Mouse (Mus musculus) testis, postnatal 10 days (tissue): ENCODE data around the gene Me1.

Source experiments
- DNase-seq: peaks from one replicate; pipeline ENCODE4 v3.0.0; 2021; ENCODE audit warnings: low spot score

The Me1 gene

DNA sequence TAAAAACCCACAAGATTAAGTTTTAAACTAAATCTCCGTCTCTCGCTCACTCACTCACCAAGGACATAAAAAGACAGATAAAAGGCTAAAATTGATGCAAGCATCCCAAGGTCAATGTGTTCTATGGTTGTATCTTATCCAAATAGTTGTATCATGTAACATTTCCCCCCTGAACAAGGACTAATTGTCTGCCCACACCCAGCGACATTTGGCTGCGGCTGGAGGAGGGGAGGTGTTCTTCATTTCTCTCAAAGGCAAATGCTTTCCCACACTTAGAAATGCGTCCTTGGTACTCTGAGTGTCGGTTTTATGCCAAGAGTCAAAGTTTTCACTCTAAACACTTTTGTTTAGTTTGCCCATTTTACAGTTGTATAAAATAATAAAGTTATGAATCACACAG lies 13.2 kb upstream of the Me1 start:
- DNase-seq: no peak

DNA sequence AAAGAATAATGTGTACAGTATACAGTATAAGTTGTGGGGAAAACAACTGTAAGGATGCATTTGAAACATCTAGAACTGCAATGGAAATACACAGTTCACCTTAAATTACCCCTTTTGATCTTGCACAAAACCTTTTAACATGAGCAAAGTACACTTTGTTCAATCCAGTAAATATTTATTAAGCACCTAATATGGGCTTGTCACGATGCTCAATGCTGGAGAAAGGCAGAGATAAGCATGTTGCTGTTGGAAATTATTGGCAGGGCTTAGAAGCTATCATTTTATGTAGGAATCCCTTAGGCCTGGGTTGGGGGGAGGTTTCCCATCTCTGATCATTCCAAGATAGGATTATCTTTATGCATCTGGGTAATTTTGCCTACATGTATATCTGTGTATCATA lies 11.7 kb upstream of the Me1 start:
- DNase-seq: no peak

DNA sequence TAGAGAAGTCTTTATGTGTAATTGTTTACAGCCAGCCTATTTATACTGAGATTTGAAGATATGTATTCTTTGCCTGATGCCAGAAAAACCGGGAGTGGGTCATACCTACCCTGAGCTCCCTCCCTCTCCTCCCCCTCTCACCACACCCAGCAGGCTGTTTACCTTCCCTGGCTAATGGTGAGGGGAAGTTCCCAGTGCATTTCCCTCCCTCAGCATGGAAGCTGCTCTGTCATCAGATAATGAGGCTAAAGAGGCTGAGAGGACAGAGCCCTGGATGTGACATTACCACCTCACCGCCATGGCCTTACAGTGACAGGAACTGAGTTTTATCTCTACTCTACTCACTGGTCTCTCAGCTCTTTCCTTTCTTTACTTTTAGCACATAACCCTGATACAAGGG lies 6.1 kb upstream of the Me1 start:
- no peak for DNase-seq

- DNase-seq: no peak
These were observed 5.5 kb upstream of the Me1 start for GRCm38 (mm10) chr9:86701264-86701663.

GRCm38 (mm10) chr9:86695199-86695817 lies 445 bp downstream of the Me1 start:
- DNase-seq: peak; percentile 71

DNA sequence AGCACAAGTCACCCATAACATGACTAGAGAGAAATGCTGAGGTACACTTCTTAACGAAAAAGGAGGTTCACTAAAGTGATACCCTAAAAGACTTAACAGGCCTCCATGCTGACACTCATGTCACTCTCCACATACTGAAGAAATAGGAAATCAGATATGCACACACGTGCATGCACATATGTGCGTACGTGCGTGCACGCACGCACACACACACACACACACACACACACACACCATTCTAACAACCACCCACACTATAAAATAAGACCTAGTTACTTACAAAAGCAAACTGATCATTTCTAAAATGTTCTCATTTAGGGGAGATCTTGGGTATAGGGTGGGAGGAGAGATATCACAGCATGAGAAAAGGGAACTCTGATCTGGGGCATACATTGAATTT lies 1.1 kb downstream of the Me1 start:
- no peak for DNase-seq

GRCm38 (mm10) chr9:86693935-86694334 lies 1.8 kb downstream of the Me1 start:
- no peak for DNase-seq

DNA sequence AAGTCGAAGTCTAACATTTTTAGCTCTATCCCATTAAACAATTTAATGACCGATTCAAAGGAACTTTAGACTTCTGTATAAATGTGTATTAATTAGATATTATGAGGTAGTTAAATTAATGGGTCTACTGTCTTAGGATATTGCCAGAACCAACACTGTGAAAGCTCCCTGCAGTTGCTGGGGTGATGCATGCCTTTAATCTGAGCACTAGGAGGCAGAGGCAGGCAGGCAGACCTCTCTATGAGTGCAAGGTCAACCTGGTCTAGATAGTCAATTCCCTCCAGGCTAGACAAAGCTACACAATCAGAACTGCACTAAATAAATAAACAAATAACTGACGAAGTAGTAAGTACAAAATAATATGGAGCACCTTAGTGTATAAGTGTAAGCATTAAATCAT lies 3.1 kb downstream of the Me1 start:
- DNase-seq: no peak

DNA sequence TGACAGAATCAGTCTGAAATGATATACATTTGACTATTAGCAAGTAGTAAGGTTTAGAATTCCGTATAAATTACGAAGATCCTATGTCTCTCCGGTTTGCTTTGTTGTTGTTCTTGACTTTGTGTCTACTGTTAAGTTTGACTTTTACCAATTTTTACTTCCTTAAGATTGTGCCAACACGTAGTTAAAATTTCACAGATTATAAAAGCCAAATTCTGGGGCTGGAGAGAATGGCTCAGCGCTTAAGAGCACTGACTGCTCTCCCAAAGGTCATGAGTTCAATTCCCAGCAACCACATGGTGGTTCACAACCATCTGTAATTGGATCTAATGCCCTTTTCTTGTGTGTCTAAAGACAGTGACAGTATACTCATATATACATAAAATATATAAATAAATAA lies 3.5 kb downstream of the Me1 start:
- DNase-seq: no peak

- no peak for DNase-seq
These were observed 4.7 kb downstream of the Me1 start for GRCm38 (mm10) chr9:86691101-86691500.

DNA sequence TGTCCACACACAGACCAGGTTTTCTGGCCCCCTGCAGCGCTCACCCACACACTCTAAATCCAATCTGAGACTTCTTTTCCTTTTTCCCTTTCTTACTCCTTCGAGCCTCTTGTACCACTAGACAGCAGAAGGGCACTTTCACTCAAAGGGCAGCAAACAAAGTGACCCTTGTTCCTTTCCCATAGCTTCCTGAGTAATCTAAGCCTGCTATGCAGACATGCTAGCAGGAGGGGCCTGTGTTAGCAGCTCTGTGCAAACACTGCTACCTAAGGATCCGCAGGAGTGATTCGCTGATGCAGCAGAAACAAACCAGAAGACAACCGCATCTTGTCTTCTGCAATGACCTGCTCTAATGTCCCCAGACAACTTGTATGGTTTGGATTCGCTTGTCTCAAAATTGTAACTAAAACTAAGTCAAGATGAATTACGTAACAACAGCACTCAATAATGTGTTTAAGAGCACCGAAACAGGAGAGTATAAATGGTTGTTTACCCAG lies 12.0 kb downstream of the Me1 start:
- DNase-seq: no peak

DNA sequence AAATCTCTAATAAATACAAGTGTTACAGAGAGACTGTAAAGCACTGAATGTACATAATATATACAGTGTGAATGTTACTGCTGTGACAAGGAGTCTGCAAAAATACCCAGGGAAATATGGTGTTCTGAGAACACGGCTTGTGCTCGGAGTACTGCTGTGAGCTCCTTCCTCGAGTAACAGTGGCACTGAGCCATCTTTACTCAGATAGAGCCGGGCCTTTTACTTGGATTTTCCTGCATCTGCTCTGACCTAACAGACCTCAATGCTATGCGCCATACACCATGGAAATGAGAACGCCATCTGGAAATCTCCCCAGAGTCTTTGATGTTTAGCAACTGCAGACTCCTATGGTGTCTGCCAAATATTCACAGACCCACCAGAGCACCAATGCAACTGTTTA lies 12.9 kb downstream of the Me1 start:
- DNase-seq: no peak

- DNase-seq: no peak
These were observed 13.5 kb downstream of the Me1 start for GRCm38 (mm10) chr9:86682278-86682677.

- no peak for DNase-seq
These were observed 15.3 kb downstream of the Me1 start for GRCm38 (mm10) chr9:86680431-86680830.

- DNase-seq: no peak
These were observed 15.8 kb downstream of the Me1 start for GRCm38 (mm10) chr9:86679843-86680417.

- DNase-seq: no peak
These were observed 19.5 kb downstream of the Me1 start for GRCm38 (mm10) chr9:86676246-86676645.

DNA sequence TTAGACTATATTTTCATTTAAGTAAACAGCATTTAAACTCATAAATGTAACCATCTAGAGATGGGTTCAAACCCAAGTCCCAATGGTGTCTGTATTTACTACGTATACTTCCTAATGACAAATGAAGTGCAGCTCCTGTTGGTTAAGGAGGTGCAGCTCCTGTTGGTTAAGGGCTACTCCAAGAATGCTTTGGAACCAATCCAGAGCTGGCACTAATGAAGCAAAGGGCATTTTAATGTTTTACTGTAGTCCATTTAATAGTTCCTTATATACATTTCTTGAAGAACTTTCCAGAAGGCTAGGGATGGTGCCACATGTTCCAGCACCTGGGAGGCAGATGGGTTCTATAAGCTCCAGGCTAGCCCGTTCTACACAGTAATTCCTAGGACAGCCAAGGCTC lies 20.3 kb downstream of the Me1 start:
- DNase-seq: no peak

- no peak for DNase-seq
These were observed 22.8 kb downstream of the Me1 start for GRCm38 (mm10) chr9:86672907-86673472.

GRCm38 (mm10) chr9:86668590-86669252 lies 27.0 kb downstream of the Me1 start:
- DNase-seq: no peak

DNA sequence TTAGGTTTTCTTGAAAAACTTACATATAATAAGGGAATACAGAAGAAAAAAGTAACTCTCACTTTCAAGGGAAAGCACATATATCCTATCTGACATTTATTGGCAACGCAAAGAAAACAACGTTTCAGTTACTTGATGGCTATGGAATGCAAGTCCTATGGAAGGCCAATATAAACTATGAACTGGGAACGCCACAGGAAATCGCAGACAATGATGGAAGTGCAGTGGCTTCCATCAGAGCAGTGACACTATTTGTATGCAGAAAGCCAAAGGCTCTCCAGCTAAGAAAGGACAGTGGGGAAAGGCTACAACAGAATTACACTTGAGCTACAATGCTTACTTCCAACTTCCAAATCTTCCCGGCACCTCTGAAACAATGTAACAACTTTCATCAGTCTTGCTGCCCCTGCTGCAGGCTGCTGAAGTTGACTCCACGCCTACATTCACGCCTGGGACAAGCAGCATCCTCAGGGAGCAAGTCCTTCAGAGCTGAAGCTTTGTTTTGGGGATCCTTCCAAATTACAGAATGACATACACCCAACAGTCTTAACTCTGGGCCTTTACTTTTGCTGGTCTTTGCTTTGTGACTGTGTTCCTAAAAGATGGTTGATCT lies 28.5 kb downstream of the Me1 start:
- no peak for DNase-seq

DNA sequence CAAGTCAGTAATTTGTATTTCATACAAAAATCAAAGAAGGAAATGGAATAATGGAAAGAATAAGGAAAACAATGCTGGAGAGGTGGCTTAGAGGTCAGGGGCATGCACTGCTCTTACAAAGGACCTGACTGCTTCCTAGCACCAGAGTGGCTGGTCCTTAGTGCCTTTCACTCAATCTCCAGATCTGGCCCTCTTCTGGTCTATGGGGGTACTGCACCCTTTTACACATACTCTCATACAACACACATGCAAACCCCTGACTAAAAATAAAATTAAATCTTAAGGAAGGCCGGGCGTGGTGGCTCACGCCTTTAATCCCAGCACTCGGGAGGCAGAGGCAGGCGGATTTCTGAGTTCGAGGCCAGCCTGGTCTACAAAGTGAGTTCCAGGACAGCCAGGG lies 34.1 kb downstream of the Me1 start:
- peak; percentile 58 for DNase-seq

DNA sequence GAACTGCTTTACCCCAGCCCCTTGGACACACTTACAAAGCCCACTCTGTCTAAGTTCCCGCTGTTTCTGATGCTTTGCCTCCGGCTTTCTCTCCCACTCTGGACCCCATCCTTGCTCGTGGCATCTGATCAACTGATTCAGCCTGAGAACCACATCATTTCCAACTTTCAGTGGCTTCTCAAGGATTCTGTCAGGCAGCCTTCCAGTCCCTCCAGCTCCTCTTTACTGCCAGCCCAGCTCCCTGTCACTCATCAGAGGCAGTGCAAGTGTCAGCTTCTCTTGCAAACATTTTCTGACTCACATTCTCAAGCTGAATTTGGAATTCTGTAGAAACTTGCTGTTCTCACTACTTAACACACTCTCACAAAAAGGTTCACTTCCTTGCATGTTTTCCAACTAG lies 34.5 kb downstream of the Me1 start:
- DNase-seq: no peak

GRCm38 (mm10) chr9:86660327-86660726 lies 35.4 kb downstream of the Me1 start:
- no peak for DNase-seq
